Mouse (Mus musculus) ES-E14 (cell line): ENCODE measurements at regions not wholly inside any gene's neighbourhood (a gene's known extent, or its start where the extent isn't known, plus 50 kb on each side); places are given as distances from the start of the nearest gene placed in this dataset.

Source experiments
- CHD2 ChIP-seq: IDR thresholded peaks from 2 replicates; pipeline ENCODE4 v1.6.1; 2014; ENCODE audit warnings: mild to moderate bottlenecking, low read depth, low read length, inconsistent platforms
- MAFK ChIP-seq: IDR thresholded peaks from 2 replicates; pipeline ENCODE4 v1.6.1; 2014; ENCODE audit warnings: mild to moderate bottlenecking, low read depth, low read length, inconsistent platforms; ENCODE audit not compliant: insufficient read depth
- ZC3H11A ChIP-seq: IDR thresholded peaks from 2 replicates; pipeline ENCODE4 v1.6.1; 2012; ENCODE audit warnings: low read depth, mild to moderate bottlenecking, inconsistent platforms, low read length, borderline replicate concordance
- ZNF384 ChIP-seq: IDR thresholded peaks from 2 replicates; pipeline ENCODE4 v1.6.1; 2012; ENCODE audit warnings: low read depth, low read length, inconsistent platforms

- no peak for TF ChIP-seq MAFK
- no peak for TF ChIP-seq ZNF384
- TF ChIP-seq CHD2, result no peak
- TF ChIP-seq ZC3H11A, result no peak
Measured at GRCm38 (mm10) chr11:21037267-21037906, 53.7 kb upstream of the Peli1 start.
